Mouse (Mus musculus) skeletal muscle tissue, postnatal 0 days (tissue): ENCODE results near the gene Gm14743. TPM values are rescaled to one million over a fixed set of nuclear protein-coding genes. Genes with fewer than 3 reads are reported as not detected.

Source experiments
- polyA plus RNA-seq: library from polyadenylated mRNA; unstranded; fragments of >200 nt; fragmentation: Nextera tagmentation; extraction: Ambion mirVana; gene quantifications from 2 replicates; pipeline ENCODE4 v1.2.1, GENCODE M21; 2015

Gene Gm14743
- polyA plus RNA-seq: not detected in 2 replicates

DNA sequence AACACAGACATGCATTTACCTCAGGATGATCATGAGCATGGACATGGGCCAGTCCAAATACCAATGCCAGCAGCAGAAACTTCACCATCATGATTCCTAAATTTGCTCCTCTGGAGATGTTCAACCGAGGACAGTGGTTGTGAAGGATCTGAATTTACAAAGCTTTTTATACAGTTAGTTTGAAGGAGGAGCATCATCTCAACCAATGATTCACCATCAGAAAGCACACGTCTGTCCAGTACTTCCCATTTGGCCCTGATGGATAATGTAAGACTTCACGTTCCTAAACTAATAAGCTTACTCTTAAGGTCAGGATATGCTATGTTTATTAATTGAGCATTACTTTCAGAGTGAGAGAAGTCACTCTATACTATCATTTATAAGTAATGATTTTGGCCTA is at the start of gene Gm14743:
Gene Gm14743, minus strand, starts transcription at position 101 of the 400 bp plus-strand sequence.

Other genes starting within 250 kb of the Gm14743 start
- not detected in 2 replicates for gene Obp1a, start 154.5 kb downstream of the Gm14743 start, polyA plus RNA-seq
- gene Gm5938, start 120.5 kb downstream of the Gm14743 start, polyA plus RNA-seq: not detected in 2 replicates
- gene Obp1b, start 59.1 kb downstream of the Gm14743 start, polyA plus RNA-seq: not detected in 2 replicates
- not detected in 2 replicates for gene 4930480E11Rik, start 123.7 kb upstream of the Gm14743 start, polyA plus RNA-seq